Mouse (Mus musculus): Measurements from ENCODE around the gene Efcab11.

Gene Efcab11

DNA sequence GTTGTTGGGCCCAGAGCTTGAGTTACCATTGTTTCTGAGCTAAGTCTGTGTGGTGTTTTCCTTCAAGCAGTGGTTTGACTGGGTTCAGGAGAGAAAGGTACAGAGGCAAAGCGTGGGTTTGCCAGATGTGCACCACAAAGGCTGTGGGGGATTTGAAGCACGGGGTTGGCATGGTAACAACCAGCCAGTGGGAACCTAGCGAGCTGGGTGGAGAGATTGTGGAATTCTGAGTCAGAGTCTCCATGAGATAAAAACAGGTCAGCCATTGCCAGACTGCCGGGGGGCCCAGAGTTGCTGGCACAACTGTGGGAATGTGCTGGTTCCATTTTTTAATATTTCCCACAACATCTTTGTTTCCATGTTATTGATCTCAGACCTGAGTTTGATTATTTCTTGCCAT is 202.6 kb downstream of the Efcab11 start:
- DNase-seq (ENCODE audit: low read depth, low spot score) = no peak

DNA sequence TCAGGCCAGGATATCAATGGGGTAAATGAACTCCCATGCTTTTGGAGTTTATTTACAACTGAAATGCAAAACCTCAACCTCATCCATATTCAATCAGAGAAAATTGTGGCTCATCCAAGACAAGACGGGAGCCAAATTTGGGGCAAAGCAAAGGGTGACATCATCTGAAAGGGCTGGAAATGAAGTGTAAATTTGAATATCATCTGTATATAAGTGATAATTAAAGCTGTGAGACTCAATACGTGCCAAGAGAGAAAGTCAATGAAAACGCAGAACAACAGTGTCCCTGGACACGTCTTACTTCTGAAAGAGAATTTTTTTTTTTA is 212.4 kb downstream of the Efcab11 start:
- DNase-seq (ENCODE audit: low read depth, low spot score) = no peak

DNA sequence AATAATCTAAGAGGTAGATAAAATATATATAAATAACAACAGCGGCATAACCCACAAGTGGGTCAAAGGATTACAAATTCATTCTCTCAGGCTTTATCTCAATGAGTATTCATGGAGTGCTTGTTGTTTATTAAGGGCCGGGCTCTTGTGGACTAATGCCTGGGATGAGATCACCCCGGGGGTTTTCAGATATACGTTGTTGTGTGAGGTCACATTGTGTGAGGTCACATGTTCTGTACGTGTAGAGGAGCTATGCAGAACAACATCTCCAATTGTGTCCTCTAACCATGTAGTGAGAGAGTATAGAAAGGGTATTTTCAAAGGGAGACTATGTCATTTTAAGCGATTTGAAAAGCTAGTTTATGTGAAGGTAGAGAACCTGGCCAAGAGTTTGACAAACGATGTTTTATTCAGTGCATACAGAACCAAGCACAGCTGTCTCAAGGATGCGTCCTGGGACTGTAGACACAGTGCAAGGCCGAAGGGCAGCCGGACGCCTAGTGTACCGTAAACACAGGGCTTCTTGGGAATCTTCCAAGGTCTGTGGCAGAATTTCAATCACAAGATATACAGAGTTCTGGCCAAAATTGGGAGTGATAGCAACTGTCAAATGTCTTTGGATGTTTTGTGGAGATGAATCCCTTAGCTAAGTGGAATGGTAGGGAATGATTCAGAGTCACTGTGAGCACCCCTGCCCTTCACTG is 212.9 kb downstream of the Efcab11 start:
- DNase-seq (ENCODE audit: low read depth, low spot score) = no peak

DNA sequence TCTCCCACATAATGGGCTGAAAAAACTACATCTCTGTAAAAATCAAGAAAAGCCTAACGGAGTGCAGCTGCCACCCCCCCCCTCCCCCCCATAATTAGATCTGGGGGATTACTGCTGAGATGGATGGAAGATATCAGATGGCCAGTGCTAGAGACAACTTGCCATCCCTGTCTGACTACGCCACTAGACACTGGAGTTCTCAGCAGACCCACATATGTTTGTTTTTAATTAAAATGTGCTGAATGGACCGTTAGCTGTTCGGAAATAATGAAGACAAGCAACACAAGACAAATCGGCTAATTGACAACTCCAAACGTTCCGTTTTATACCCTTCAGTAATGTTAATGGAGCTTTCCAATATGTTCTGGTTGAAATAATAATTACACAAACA is 213.5 kb downstream of the Efcab11 start:
- no peak for DNase-seq (ENCODE audit: low read depth, low spot score)

DNA sequence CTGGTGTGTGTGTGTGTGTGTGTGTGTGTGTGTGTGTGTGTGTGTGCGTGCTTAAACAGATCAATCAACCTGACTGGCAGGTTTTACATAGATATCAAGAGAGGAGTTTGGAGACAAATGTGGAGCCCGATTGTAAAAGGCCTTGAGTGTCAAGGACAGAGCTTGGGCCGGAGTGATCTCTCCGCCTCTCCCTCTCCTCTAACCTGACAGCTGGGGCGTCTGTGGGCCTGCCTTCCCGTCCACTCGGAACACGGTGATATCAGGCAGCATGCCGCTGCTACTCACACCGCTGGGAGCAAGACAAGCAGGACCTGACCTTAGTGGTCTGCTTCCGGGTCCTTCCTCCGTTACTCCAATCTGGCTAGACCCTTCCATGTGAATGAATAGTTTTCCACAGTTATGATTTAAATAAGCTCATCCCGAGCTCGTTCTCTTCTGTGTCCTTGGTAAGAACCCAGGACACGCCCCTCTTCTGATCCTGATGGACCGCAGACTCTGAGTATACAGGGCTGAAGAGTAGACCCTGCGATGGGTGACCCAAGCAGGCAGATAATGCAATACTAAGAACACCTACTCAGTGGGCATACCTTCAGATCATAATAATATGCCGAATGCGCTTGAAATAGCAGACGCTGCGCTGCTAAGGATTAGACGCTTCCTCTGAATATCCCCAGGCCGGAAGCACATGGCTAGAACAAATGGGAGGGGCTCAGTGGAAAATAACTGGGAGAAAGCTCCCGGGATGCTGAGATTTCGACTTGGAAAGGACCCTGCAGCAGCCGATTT is 214.1 kb downstream of the Efcab11 start:
- no peak for DNase-seq (ENCODE audit: low read depth, low spot score)

DNA sequence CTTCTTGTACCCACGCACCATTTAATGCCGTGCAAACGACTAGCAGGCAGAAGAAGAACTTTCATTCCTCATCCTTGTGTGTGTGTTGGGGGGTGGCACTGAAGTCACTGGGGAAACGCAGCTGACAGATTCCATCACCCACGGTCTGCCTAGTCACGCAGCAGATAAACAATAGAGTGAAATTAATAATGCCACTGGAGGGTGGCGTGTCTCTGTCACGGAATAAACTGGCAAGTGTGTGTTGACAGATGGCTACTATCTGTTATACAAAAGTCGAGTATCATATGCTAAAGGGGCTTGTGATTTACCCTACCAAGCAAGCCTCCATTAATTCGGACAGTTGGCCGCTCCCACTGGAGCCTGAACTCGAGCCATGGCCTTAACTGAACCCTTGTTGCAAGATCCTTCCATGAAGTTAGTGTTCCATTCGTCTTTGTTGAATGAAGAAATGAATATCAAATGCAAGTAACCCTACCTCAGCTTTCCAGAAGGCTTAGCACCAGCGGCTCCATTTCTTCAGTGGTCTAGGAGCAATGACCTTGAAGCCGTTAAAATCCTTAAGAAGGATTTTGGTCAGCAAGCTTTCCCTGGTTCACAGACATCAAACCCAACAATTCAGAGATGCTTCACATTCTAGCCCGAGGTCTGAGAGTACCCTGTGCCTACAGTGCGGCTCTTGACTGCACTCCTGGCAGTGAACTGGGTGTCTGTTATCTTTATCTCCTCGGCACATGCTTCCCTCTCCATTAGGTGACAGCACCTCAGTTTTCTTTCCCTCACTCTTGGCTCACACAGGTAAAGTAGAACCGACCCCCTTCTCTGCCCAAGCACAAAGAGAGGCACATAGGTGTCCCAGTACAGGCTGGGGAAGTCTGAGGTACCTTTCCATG is 229.0 kb downstream of the Efcab11 start:
- no peak for DNase-seq (ENCODE audit: low read depth, low spot score)

DNA sequence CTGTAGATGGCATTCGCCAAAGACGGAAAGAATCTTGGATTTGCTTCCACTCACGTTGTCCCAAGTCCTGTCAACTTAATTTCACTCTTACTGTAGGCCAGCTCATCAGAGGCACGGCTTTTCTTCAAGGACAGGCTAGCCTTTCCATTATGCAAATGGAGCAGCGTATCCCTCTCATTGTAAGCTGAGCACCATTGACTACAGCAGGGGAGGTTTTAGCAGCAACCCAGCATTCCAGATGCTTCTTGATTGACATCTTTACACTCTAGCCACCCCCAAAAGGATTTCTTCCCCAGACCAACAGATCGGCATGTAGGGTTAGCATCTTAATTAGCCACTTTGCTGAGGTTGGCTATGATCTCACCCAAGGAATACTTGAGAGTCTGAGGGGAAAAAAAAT is 231.8 kb downstream of the Efcab11 start:
- no peak for DNase-seq (ENCODE audit: low read depth, low spot score)

DNA sequence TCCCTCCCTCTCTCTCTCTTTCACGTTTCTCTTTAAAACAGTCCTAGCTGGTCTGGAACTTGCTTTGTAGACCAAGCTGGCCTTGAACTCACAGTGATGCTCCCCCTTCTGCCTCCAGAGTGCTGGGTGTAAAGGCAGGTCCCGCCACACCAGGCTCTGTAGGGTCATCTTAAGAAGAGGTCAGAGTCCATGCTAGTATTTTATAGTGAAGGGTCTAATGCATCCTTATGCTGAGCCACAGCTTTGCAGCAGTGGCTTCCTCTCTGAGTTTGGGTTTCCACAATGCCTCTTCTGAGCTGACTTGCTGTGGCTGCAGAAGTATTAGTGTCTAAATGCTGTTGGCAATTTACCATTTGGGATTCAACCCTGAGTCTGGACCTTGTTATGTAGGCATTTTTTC is 234.5 kb downstream of the Efcab11 start:
- no peak for DNase-seq (ENCODE audit: low read depth, low spot score)

DNA sequence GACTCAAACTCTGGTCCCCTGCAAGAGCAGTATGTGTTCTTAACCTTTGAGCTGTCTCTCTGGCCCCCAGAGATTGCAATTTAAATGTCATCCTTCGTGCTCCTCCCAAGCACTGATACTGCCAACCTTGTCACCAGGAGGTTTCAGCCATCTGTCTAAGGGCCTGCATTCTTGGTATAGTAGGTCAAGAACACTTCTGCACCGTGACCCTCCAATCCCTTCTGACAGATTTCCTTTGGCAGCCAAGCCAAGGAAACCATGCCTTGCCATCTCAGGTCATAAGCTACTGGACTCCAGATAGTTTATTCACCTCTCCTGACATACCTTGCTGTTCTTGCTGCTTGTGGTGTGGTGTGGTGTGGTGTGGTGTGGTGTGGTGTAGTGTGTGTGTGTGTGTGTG is 235.5 kb downstream of the Efcab11 start:
- no peak for DNase-seq (ENCODE audit: low read depth, low spot score)

DNA sequence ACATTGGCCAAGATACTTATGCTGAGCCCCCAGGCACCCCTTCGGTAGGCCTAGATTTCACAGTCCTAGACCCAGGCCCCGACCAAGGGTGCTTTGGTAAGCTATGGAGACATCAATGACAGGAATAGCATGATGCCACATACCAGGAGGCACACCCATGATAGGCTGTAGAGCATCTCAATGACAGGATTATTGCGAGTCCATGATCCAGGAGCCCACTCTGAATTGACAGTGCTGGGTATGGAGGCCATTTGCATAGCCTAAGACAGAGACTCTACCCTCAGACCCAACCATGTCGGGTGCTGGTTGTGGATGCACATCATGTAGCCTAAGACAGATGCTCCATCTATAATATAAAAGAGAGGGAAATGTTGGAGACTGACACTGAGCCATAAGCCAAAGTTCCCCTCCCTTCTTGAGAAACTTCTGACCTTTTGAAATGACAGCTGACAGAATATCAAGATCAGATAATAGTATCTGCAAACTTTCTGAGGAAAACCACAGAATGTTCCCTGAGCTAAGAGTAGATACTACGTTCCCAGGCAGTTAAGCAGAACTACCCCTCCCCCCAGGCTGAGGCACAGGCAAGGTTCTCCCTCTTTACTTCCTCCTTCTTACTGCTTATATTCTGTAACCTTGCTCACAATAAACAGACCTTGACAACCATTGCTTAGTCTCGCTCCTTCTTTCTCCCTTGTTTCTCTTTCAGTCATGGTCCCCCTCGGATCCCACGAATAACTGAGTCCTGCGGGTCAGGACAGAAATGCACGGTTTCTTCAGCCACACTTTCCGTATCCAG is 237.5 kb downstream of the Efcab11 start:
- DNase-seq (ENCODE audit: low read depth, low spot score) = peak; percentile 83

DNA sequence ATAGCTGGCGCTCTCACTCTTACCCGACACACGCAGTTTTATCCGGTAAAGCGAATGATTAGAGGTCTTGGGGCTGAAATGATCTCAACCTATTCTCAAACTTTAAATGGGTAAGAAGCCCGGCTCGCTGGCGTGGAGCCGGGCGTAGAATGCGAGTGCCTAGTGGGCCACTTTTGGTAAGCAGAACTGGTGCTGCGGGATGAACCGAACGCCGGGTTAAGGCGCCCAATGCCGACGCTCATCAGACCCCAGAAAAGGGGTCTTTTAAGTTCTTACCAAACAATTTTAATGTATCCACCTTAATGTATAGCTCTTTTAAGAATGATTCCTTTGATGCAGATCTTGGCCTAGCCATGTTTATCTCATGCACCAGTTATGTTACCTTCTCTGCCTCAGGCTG is 238.8 kb downstream of the Efcab11 start:
- DNase-seq (ENCODE audit: low read depth, low spot score) = no peak

DNA sequence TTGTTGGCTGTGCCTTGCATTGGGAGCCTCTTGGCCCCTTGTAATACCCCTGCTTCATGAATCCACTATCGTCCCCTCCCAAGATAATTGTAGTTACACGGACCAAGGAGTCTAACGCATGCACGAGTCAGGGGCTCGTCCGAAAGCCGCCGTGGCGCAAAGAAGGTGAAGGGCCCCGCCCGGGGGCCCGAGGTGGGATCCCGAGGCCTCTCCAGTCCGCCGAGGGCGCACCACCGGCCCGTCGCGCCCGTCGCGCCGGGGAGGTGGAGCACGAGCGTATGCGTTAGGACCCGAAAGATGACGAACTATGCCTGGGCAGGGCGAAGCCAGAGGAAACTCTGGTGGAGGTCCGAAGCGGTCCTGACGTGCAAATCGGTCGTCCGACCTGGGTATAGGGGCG is 239.3 kb downstream of the Efcab11 start:
- no peak for DNase-seq (ENCODE audit: low read depth, low spot score)
